ENCODE assay signal across 28 mouse cellular contexts in the genomic region with DNA sequence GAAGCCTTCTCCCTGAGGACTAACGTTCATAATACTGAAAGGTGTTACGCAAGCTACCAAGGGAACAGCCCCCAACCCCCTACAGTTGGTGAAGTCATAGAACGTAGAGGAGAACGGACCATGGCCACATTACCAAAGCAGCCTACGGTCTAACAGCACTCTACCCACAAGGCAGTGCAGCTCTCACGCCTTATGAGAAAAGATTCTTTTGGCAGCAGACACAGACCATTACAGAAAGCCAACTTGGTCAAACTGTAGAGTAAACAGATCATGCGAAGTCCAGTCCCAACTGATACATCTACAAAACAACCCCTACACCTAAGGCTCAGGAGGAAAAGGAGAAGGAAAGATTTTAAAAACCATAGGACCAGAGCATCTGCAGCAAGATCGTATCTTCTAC.
"Had no signal": no experiment of that assay in that cellular context is flagged by ENCODE, and none has a peak within 500 bp of the region (broad histone marks: within the 10 kb centered on the region; RNA-seq: fewer than 3 reads in every experiment).

No protein-coding gene starts in this region.

- H3K4me1 ChIP-seq: embryonic facial prominence, embryonic 12.5 days; embryonic facial prominence, embryonic 15.5 days had no signal

- H3K36me3 ChIP-seq: embryonic facial prominence, embryonic 10.5 days; embryonic facial prominence, embryonic 12.5 days; embryonic facial prominence, embryonic 13.5 days; embryonic facial prominence, embryonic 15.5 days; forebrain, embryonic 10.5 days; forebrain, embryonic 12.5 days; forebrain, embryonic 15.5 days had no signal

- H3K4me3 ChIP-seq: embryonic facial prominence, embryonic 10.5 days; embryonic facial prominence, embryonic 12.5 days; embryonic facial prominence, embryonic 13.5 days; embryonic facial prominence, embryonic 15.5 days; erythroblast, embryonic 14.5 days; forebrain, embryonic 10.5 days; forebrain, embryonic 12.5 days; forebrain, embryonic 13.5 days; forebrain, embryonic 15.5 days; gastrocnemius, adult 2 months; heart, adult 2 months had no signal

- ATAC-seq: forebrain, embryonic 13.5 days; forebrain, embryonic 14.5 days; forebrain, embryonic 15.5 days; forebrain, embryonic 16.5 days; forebrain, postnatal 0 days had no signal

- H3K27me3 ChIP-seq: embryonic facial prominence, embryonic 12.5 days; embryonic facial prominence, embryonic 13.5 days; embryonic facial prominence, embryonic 15.5 days; forebrain, embryonic 12.5 days; forebrain, embryonic 13.5 days; forebrain, embryonic 15.5 days had no signal

- H3K9ac ChIP-seq: embryonic facial prominence, embryonic 12.5 days; embryonic facial prominence, embryonic 13.5 days; embryonic facial prominence, embryonic 15.5 days; forebrain, embryonic 12.5 days; forebrain, embryonic 13.5 days; forebrain, embryonic 15.5 days; forebrain, postnatal 0 days had no signal

- H3K27ac ChIP-seq: embryonic facial prominence, embryonic 10.5 days; embryonic facial prominence, embryonic 12.5 days; embryonic facial prominence, embryonic 13.5 days; embryonic facial prominence, embryonic 15.5 days; forebrain, embryonic 10.5 days; forebrain, embryonic 12.5 days; forebrain, embryonic 13.5 days; forebrain, embryonic 15.5 days; gastrocnemius, adult 2 months; heart, adult 2 months had no signal

- H3K4me2 ChIP-seq: embryonic facial prominence, embryonic 12.5 days; embryonic facial prominence, embryonic 13.5 days; embryonic facial prominence, embryonic 15.5 days; forebrain, embryonic 12.5 days; forebrain, embryonic 13.5 days; forebrain, embryonic 15.5 days had no signal

- H3K9me3 ChIP-seq: embryonic facial prominence, embryonic 10.5 days; embryonic facial prominence, embryonic 12.5 days; embryonic facial prominence, embryonic 13.5 days; embryonic facial prominence, embryonic 15.5 days; forebrain, embryonic 10.5 days; forebrain, embryonic 12.5 days; forebrain, embryonic 13.5 days; forebrain, embryonic 15.5 days had no signal

- DNase-seq: cerebellum, adult 8-10 months; cerebellum, adult 9-10 months; cerebellum, adult 9-11 months; cerebellum, postnatal 10 days; cerebellum, postnatal 14 days; cerebellum, postnatal 25 days; cerebellum, postnatal 36 days; embryo, embryonic 11 days; forebrain, postnatal 0 days; gastrocnemius, adult 2 months; gastrocnemius, postnatal 10 days; gastrocnemius, postnatal 14 days; gastrocnemius, postnatal 25 days; gastrocnemius, postnatal 36 days; heart, adult 11 months; heart, adult 18-20 months; heart, adult 2 months had no signal
